Mouse (Mus musculus) embryonic fibroblast, embryonic 13.5 days (primary cell): ENCODE results near the gene Gm10358. TPM values are rescaled to one million over a fixed set of nuclear protein-coding genes. Genes with fewer than 3 reads are reported as not detected.
"Not testable (repeated sequence)": the region's sequence is repeated elsewhere in the genome, so short reads cannot be mapped to it uniquely, and the experiment has no call there.

Source experiments
- H3K27ac ChIP-seq: 2 replicates; pipeline ENCODE4 v1.5.1; 2012; ENCODE audit warnings: low read length, control low read depth, inconsistent platforms; ENCODE audit not compliant: insufficient read depth
- H3K4me1 ChIP-seq: 2 replicates; pipeline ENCODE4 v1.6.1; 2011; ENCODE audit warnings: low read length; ENCODE audit not compliant: control insufficient read depth, insufficient read depth
- H3K4me3 ChIP-seq: 2 replicates; pipeline ENCODE4 v1.5.1; 2011; ENCODE audit warnings: mild to moderate bottlenecking, control low read depth, low read length; ENCODE audit not compliant: insufficient read depth
- CTCF ChIP-seq: IDR thresholded peaks from 2 replicates; pipeline ENCODE4 v1.5.1; 2011; ENCODE audit warnings: mild to moderate bottlenecking, control low read depth, low read length, moderate library complexity, borderline replicate concordance; ENCODE audit not compliant: insufficient read depth
- POLR2A ChIP-seq: IDR thresholded peaks from 2 replicates; pipeline ENCODE4 v1.6.1; 2011; ENCODE audit warnings: low read depth, mild to moderate bottlenecking, control low read depth, low read length, moderate library complexity
- polyA plus RNA-seq: library from polyadenylated mRNA; stranded (reverse); fragments of >200 nt; gene quantifications from 2 replicates; pipeline ENCODE4 v1.2.4, GENCODE M21; 2011; ENCODE audit warnings: low read depth; ENCODE audit not compliant: missing spikeins, insufficient read length

Gene Gm10358
- 0.67 and 1.1 TPM in 2 replicates for polyA plus RNA-seq

DNA sequence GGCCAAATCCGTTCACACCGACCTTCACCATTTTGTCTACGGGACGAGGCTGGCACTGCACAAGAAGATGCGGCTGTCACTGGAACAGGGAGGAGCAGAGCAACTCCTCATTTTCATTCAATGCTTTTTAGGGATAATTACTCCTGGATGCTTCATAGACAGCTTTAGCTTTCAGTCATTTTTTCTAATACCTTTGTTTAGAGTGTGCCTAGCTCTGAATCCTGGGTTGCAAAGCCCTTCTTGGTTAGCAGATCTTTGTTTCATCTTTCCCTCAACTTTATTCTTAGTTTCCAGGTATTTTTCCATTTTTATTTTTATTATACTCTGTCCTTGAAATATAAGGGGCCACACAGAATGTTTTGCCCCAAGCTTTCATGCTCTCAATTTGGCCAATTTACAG is at the start of gene Gm10358:
Gene Gm10358, minus strand, starts transcription at position 101 of the 400 bp plus-strand sequence.
- H3K4me1 ChIP-seq: no peaks in the 10 kb centered on the region
- TF ChIP-seq CTCF (no peak), POLR2A (no peak)
- no peak within 1 kb of the TSS for H3K4me3 ChIP-seq
- no peak within 1 kb of the TSS for H3K27ac ChIP-seq

DNA sequence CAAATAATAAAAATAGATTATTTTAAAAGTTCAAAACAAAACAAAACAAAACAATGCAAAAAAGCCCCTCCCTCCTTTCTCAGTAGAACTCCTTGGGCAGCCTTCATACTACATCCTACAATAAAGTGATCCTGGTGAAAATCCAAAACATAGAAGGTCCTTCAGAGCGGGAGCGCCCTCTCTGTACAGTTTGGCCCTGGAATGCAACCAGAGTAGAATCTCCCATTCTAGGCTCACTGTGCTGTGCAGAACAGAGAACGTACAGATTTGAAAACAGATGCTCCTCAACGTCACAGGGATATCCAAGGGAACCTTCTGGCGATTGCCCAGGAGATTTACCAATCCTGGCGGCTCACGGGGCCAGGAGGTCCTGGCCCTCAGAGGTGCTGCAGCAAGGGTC is 42.0 kb upstream of the Gm10358 start, which contains the start of gene Iqcm:
Gene Iqcm, plus strand, starts transcription at position 301 of the 400 bp plus-strand sequence.
- Histone ChIP-seq H3K27ac (no peak within 1 kb of the TSS), H3K4me1 (no peaks in the 10 kb centered on the region), H3K4me3 (no peak within 1 kb of the TSS)
- TF ChIP-seq POLR2A: no peak
- TF ChIP-seq CTCF: no peak

DNA sequence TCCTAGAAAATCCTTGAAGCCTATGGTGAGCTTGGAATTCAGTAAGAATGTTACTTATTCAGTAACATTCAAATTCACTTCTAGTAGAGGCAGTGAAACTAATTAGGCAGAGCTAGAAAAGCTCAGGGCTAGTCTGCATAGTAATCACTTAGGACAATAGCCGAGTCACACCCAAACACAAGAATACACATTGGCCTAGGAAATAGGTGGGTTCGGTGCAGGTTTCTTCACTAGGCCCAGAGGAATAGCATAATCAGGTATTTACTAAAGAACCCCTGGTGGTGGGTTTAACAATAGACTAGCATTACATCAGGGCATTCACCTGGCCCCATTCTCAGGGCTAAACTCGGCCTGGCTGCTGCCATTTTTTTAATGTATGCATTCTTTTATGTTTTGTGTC is 9.3 kb upstream of the Gm10358 start:
- not testable (repeated sequence) for H3K27ac ChIP-seq, H3K4me1 ChIP-seq, H3K4me3 ChIP-seq

DNA sequence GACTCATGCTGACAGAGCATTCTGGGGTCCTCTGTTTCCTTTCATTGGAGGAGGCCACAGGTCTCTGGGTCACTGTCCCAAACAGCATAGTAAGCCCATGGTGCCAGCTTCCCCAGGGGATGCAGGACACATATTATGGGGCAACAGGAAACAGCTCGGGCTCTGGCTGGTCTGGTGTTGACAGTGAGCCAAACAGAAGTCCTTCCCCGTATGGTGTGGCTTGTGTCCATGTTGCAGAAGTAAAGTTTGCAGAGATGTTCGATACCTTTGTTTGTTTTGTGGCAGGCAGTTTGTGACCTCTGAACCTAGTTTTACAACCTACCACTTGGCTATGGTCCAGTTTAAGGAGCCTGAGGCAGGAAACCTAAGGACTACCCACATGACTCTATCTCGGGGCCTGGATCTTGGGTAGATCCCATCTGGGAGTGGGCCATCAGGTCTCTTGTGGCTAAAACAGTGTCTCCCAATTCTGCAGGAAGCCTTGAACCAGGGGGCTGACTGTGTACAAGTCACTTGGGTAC is 21.6 kb downstream of the Gm10358 start:
- no peak overlapping the region for H3K27ac ChIP-seq

DNA sequence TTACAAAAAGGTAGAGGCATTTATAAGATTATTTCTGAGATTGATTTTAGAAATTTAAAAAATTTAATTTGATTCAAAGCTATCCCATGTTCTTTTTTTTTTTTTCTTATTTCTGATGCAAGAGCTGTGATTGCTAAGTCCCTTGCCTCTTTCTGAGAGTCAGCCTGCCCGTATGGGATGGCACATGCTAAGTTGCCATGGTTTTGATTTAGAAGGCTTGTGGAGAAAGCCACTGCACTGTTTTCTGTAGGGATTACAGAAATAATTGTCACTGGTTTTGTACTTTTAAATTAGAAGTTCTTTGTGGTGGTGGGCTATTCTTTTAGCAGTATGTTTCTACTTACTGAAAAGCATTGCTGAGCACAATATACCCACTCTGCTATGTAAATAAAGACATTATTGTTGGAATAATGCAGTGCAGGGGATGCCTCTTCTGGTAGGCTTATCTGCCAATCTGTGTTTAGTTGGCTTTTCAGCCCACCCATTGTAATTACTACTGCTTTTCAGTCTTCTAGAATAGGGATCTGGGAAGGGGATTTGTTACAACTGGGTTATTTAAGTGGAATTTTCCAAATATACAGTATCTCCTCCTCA is 30.8 kb downstream of the Gm10358 start:
- Histone ChIP-seq H3K27ac (no peak overlapping the region), H3K4me3 (no peak overlapping the region), H3K4me1 (no peaks in the 10 kb centered on the region)
- TF ChIP-seq POLR2A: no peak
- no peak for TF ChIP-seq CTCF

More for the DNA sequence above, 21.6 kb downstream of the Gm10358 start:
- no peak for TF ChIP-seq POLR2A
- TF ChIP-seq CTCF: no peak
- Histone ChIP-seq H3K4me3 (no peak overlapping the region), H3K4me1 (no peaks in the 10 kb centered on the region)

DNA sequence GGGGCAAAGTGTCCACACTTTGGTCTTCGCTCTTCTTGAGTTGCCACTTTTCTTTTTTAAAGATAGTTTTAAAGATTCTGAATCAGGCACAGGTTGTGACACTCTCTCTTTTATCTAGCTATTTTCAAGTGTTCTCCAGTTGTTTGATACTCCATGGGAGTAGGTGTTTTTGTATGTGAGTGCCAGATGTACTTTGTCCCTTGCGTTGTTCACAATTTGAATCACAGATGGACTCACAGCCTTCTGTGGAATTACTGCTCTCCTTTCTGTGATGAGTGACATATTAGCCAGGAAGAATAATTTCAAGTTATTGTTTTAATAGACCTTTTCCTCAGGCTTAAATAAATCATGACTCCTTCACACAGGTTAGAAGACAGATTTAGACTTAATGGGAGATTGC is 34.4 kb downstream of the Gm10358 start:
- Histone ChIP-seq H3K4me3 (no peak overlapping the region), H3K27ac (no peak overlapping the region), H3K4me1 (no peaks in the 10 kb centered on the region)
- TF ChIP-seq CTCF (no peak), POLR2A (no peak)

Other genes with a start within 250 kb of the Gm10358 start
- not detected in 2 replicates for gene Rasd2, start 192.6 kb downstream of the Gm10358 start, polyA plus RNA-seq
- not detected in 2 replicates for gene Iqcm, start 42.1 kb upstream of the Gm10358 start, polyA plus RNA-seq